Mouse (Mus musculus): ENCODE results near the gene Bphl.

DNA sequence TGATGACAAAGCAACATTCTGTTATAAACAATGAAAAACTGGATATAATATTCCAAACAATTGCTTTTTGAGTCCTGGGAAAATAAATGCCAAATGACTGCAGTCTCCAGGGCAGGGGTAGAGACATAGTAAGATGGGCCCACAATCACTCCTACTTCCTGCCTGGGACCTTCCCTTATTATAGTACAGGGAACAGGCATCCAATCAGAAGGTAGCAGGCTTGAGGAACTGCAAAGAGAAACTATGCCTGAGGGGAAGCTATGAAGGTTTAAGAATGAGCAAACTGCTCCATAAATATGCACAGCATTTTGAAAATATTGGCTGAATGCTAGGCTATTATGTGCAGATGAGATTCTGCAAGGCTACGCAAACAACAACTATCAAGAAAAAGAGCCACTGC lies 69.6 kb downstream of the Bphl start:
- TF ChIP-seq MAFK (IDR thresholded peaks at IDR 0.05; ENCODE audit: insufficient read depth, low read depth, low read length) (no peak), ZC3H11A (IDR thresholded peaks at IDR 0.05; ENCODE audit: borderline replicate concordance, low read depth, low read length) (no peak), HCFC1 (IDR thresholded peaks at IDR 0.05; ENCODE audit: borderline replicate concordance, insufficient read depth, low read length) (no peak), ZNF384 (IDR thresholded peaks at IDR 0.05; ENCODE audit: low read depth, low read length) (no peak), CHD2 (IDR thresholded peaks at IDR 0.05; ENCODE audit: low read depth, low read length) (no peak)
